Mouse (Mus musculus) forebrain, embryonic 15.5 days (tissue): Measurements from ENCODE around the gene Actr8. TPM values are rescaled to one million over a fixed set of nuclear protein-coding genes. Genes with fewer than 3 reads are reported as not detected.

Source experiments
- ATAC-seq: fragments of 200-750 bp; cut with Nextera tagmentation; replicated peaks from 2 replicates; pipeline ENCODE4 v1.8.0; 2017; ENCODE audit warnings: mild to moderate bottlenecking, moderate TSS enrichment, moderate library complexity
- H3K27ac ChIP-seq: fragments of 300-500 bp; sonication (generic); replicated peaks from 2 replicates; pipeline ENCODE4 v1.5.1; 2015; ENCODE audit warnings: mild to moderate bottlenecking, inconsistent platforms
- H3K27me3 ChIP-seq: fragments of 300-500 bp; sonication (generic); 2 replicates; pipeline ENCODE4 v1.6.1; 2015; ENCODE audit warnings: inconsistent platforms
- H3K36me3 ChIP-seq: fragments of 300-500 bp; sonication (generic); 2 replicates; pipeline ENCODE4 v1.6.1; 2015; ENCODE audit warnings: mild to moderate bottlenecking, inconsistent platforms
- H3K4me1 ChIP-seq: fragments of 300-500 bp; sonication (generic); 2 replicates; pipeline ENCODE4 v1.6.1; 2015; ENCODE audit warnings: inconsistent platforms
- H3K4me2 ChIP-seq: fragments of 300-500 bp; sonication (generic); replicated peaks from 2 replicates; pipeline ENCODE4 v1.6.1; 2015; ENCODE audit warnings: mild to moderate bottlenecking, inconsistent platforms
- H3K4me3 ChIP-seq: fragments of 300-500 bp; sonication (generic); 2 replicates; pipeline ENCODE4 v1.5.1; 2015; ENCODE audit warnings: mild to moderate bottlenecking, inconsistent platforms
- H3K9ac ChIP-seq: fragments of 300-500 bp; sonication (generic); replicated peaks from 2 replicates; pipeline ENCODE4 v1.6.1; 2015; ENCODE audit warnings: mild to moderate bottlenecking, inconsistent platforms
- H3K9me3 ChIP-seq: fragments of 300-500 bp; sonication (generic); 2 replicates; pipeline ENCODE4 v1.6.1; 2016; ENCODE audit warnings: inconsistent platforms
- WGBS: fragments of 180-500 bp; shearing (Covaris S2); methylation state at CpG from one replicate; pipeline ENCODE4 v1.1.7; 2015; ENCODE audit warnings: mixed read lengths; 5-methylcytosine and 5-hydroxymethylcytosine counted together
- polyA plus RNA-seq: library from polyadenylated mRNA; unstranded; fragments of >200 nt; fragmentation: Nextera tagmentation; extraction: Ambion mirVana; gene quantifications from 2 replicates; pipeline ENCODE4 v1.2.1, GENCODE M21; 2015

Actr8 gene
- polyA plus RNA-seq, 1 experiment from 2014 or later = 85.2 TPM

DNA sequence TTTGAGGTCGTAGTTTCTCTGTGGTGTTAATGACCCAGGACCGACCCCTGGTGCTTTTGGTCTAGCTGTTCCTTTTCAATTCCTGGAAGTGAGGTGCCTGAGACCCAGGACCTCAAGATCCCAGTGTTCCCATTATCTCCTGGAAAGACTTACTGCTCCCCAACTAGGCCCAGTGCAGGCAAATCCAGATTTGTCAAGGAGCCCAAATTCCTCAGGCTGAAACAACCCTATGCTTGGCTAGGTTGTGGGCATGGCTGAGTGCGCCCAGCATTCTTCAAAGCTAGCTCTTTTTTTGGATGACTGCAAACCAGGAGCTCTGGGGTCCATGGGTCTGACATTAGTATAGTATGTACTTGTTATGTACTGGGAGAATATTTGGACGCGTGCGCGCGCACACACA lies 41.2 kb downstream of the Actr8 start:
- Histone ChIP-seq H3K9ac (no peak overlapping the region), H3K27me3 (no peaks in the 10 kb centered on the region), H3K9me3 (no peaks in the 10 kb centered on the region), H3K27ac (no peak overlapping the region), H3K4me1 (no peaks in the 10 kb centered on the region), H3K4me2 (no peak overlapping the region), H3K4me3 (no peak overlapping the region), H3K36me3 (no peaks in the 10 kb centered on the region)
- 95% methylated on average over 8 of the region's 8 CpGs for WGBS
- ATAC-seq = no peak

DNA sequence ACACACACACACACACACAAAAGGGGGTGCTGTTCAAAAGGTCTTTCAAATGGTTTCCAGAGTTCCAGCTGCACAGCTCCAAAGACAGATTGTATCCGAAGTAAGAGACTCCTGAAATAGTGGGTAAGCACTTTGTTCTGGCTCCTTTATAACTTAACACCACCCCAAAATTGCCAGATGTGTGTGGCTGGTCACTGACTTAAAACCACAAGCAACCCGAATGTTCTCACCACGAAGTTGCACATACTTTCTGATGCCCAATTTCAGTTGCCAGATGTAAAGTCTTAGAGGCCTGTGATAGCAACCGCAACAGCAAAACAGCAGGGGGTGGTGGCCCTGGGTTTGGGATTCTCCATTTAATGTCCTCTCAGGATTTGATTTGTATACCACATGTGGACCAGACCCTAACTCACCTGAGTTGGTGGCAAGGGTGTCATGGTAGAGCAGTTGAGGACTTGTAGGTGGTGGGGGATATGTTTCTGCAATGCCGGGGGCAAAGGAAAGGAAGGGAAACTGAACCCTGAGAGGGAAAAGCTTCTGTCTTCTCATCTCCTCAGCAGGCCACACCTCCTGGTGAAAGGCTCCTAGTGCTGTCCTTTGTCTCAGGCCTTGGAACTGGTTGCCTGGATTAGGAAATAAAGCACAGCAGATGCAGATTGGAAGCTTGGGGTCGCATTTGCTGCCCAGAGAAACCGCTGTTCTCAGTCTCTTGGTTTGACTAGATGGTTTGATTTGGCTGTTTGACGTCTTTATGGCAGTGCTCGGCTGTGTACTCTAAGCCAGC lies 41.8 kb downstream of the Actr8 start:
- Histone ChIP-seq H3K4me3 (no peak overlapping the region), H3K9me3 (no peaks in the 10 kb centered on the region), H3K36me3 (no peaks in the 10 kb centered on the region), H3K4me2 (no peak overlapping the region), H3K4me1 (no peaks in the 10 kb centered on the region), H3K9ac (no peak overlapping the region), H3K27ac (no peak overlapping the region), H3K27me3 (no peaks in the 10 kb centered on the region)
- ATAC-seq = no peak
- WGBS = 41% methylated on average over 9 of the region's 9 CpGs

DNA sequence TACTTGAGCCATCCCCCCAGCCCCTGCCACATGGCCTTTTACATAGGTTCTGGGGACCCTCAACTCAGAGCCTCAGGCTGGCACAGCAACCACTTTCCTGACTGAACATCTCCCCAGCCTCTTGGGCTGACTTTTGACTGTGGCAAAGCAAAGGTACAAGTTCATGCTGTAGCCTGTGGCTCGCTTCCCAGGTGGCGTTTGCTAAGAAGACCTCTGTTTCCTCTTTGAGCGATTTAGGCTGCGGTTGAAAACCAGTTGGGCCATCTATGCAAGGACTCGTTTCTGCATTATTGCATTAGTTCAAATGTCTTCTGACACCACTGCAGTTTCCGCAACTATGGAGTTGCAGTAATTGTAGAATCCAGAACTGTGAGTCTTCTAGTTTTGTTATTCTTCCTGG lies 44.3 kb downstream of the Actr8 start:
- ATAC-seq = no peak
- Histone ChIP-seq H3K27ac (no peak overlapping the region), H3K9ac (no peak overlapping the region), H3K4me2 (no peak overlapping the region), H3K27me3 (no peaks in the 10 kb centered on the region), H3K9me3 (no peaks in the 10 kb centered on the region), H3K4me1 (no peaks in the 10 kb centered on the region), H3K36me3 (no peaks in the 10 kb centered on the region), H3K4me3 (no peak overlapping the region)
- WGBS = 95% methylated on average over 6 of the region's 6 CpGs

DNA sequence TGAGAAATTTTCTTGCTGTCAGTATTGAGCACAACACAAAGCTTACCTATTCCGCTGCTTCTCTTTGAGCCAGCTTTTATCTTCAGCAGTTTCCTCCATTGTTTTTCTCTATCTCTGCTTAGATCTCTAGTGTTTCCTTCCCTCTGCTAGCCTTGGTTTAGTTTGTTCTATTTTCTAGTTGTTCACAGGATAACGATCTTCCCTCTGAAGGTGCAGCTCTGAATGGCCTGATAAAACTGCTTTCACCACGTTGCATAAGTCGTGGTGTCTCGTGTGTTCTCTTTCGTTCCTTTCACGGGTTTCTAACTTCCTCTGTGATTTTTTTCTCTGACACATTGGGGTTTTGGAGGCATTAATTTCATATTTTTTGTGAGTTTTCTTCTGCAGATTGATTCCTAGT lies 46.2 kb downstream of the Actr8 start:
- Histone ChIP-seq H3K9ac (no peak overlapping the region), H3K9me3 (no peaks in the 10 kb centered on the region), H3K4me2 (no peak overlapping the region), H3K36me3 (no peaks in the 10 kb centered on the region), H3K4me3 (no peak overlapping the region), H3K4me1 (no peaks in the 10 kb centered on the region), H3K27me3 (no peaks in the 10 kb centered on the region), H3K27ac (no peak overlapping the region)
- no peak for ATAC-seq
- 56% methylated on average over 7 of the region's 7 CpGs for WGBS

DNA sequence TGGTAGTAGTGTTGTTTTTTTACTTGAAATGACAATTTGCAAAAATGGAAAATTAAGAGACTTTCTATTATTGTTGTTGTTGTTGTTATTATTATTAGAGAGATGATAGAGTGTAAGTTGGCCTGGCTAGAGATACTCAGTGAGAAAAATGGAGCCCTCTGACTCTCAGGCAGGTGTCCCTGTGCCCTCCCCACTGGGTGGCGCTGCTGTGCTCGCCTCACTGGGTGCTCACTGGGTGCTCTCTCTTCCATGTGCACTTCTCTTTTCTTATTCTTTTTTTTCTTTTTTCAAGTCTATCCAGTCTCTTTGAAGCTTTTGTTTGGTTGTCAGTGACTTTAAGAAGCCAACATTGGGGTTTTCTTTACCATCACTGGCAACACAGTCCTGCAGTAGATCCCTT lies 49.2 kb downstream of the Actr8 start:
- no peaks in the 10 kb centered on the region for H3K27me3 ChIP-seq
- no peak overlapping the region for H3K4me2 ChIP-seq
- no peak overlapping the region for H3K4me3 ChIP-seq
- no peaks in the 10 kb centered on the region for H3K36me3 ChIP-seq
- WGBS = 38% methylated on average over 2 of the region's 2 CpGs
- no peak for ATAC-seq
- H3K27ac ChIP-seq = no peak overlapping the region
- no peak overlapping the region for H3K9ac ChIP-seq
- H3K4me1 ChIP-seq = no peaks in the 10 kb centered on the region
- H3K9me3 ChIP-seq = no peaks in the 10 kb centered on the region

DNA sequence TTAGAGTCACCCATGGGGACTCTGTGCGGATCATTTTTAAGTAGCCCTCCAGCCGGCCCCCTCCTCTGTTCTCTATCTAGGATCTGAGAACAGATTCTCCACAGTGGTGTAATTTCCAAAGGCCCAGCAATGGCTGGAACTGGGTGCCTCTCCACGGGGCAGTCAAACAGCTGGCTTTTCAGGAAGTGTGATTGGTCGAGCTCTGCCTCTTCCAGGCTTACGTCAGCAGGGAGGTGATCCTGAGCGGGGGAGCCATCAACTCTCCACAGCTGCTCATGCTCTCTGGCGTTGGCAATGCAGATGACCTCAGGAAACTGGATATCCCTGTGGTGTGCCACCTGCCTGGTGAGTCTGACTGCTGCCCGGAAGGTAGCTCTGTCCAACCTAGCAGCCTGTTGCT lies 55.3 kb downstream of the Actr8 start:
- no peak for ATAC-seq
- no peak overlapping the region for H3K4me3 ChIP-seq
- H3K36me3 ChIP-seq = no peaks in the 10 kb centered on the region
- H3K4me1 ChIP-seq = no peaks in the 10 kb centered on the region
- H3K4me2 ChIP-seq = no peak overlapping the region
- H3K27ac ChIP-seq = no peak overlapping the region
- 79% methylated on average over 8 of the region's 8 CpGs for WGBS
- H3K9me3 ChIP-seq = no peaks in the 10 kb centered on the region
- no peak overlapping the region for H3K9ac ChIP-seq
- H3K27me3 ChIP-seq = no peaks in the 10 kb centered on the region

DNA sequence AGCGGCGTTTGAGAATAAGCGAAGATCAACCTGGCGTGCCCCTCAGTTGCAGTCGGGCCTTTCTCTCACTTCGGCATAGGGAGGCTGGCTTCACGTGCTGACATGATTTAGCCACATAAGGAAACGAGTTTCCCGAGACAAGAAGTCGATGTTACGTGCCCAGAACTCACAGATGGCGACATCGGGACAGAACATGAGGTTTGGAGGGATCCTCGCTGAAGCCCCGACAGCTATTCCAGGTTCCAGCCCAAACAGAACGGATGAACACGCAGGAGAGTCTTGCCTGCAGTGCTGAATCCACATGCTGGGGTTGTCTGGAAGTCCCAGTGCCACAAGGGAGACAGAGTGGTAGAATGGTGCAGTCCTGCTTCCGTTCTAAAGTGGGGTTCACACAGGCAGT lies 60.3 kb downstream of the Actr8 start:
- H3K27ac ChIP-seq = peak overlapping the region; percentile 47
- H3K27me3 ChIP-seq = no peaks in the 10 kb centered on the region
- ATAC-seq = peak; percentile 60; the same call in 1 of the 2 replicates
- H3K9ac ChIP-seq = no peak overlapping the region
- no peak overlapping the region for H3K4me3 ChIP-seq
- no peaks in the 10 kb centered on the region for H3K36me3 ChIP-seq
- 80% methylated on average over 18 of the region's 18 CpGs for WGBS
- no peaks in the 10 kb centered on the region for H3K4me1 ChIP-seq
- H3K9me3 ChIP-seq = no peaks in the 10 kb centered on the region
- no peak overlapping the region for H3K4me2 ChIP-seq

DNA sequence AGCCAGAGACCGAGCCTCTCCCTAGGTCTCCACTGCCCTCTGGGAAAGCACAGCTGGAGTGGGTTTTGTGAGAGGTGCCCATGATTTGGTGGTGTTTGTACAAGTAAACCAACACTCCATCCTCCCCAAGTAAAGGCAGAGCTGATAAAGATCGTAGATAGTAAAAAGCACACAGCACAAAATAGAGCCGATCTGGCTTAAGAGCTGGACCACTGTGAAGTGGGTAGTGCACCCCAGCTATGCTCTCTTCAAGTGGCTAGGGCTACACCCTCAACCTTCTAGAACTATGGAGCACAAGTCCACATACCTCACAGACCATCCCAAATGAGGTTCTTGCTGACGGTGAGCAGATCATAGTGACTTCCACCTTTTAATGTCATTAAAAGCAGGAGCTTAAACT lies 61.3 kb downstream of the Actr8 start:
- Histone ChIP-seq H3K4me2 (no peak overlapping the region), H3K9me3 (no peaks in the 10 kb centered on the region), H3K9ac (no peak overlapping the region), H3K4me3 (no peak overlapping the region), H3K27me3 (no peaks in the 10 kb centered on the region), H3K36me3 (no peaks in the 10 kb centered on the region), H3K27ac (no peak overlapping the region), H3K4me1 (no peaks in the 10 kb centered on the region)
- WGBS = 85% methylated on average over 4 of the region's 4 CpGs
- no peak for ATAC-seq

DNA sequence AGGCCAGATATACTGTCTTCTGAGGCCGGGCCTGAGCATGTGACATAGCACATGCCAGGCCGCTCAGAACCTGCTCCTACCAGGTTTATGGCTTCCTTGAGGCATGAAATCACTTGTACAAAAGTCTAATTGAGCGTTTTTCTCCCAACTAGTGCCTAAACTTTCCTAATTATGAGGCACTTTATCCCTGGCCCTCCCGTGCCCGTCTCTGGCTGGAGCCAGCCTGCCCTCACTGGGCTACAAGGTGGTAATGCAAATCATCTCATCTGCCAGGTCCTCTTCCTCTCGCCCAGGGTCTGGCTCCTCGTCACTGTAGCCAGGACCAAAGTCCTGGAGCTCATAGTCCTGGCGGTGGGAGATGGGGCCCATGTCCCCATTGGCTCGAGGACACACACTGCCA lies 63.7 kb downstream of the Actr8 start:
- no peak for ATAC-seq
- WGBS = 77% methylated on average over 9 of the region's 9 CpGs
- Histone ChIP-seq H3K9me3 (no peaks in the 10 kb centered on the region), H3K9ac (no peak overlapping the region), H3K4me1 (no peaks in the 10 kb centered on the region), H3K4me2 (no peak overlapping the region), H3K27ac (no peak overlapping the region), H3K36me3 (no peaks in the 10 kb centered on the region), H3K27me3 (no peaks in the 10 kb centered on the region), H3K4me3 (no peak overlapping the region)

DNA sequence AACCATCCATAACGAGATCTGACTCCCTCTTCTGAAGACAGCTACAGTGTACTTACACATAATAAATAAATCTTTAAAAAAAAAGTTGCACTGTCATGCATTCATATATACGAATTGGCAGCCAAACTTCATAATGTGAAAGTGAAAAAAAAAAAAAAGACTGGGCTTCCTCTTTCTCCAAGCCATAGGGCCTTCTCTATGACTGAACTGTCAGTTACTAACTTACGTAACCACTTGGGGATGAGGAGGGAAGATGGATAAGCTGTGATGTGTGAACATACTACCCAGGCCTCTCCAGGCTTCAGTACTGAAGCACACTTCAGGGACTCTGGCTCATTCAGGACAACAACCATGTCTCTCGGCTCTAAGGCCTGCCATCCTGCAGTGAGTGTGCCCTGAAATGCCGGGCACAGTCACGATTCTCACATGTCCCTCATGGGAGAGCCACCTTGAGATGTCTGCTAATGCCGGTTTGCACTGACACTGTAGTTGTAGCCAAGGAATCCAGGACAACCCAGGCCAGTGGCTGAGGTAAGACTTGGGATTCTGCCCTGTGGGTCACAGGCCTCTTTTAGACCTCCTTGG lies 65.3 kb downstream of the Actr8 start:
- Histone ChIP-seq H3K9ac (no peak overlapping the region), H3K9me3 (no peaks in the 10 kb centered on the region), H3K4me1 (no peaks in the 10 kb centered on the region), H3K36me3 (no peaks in the 10 kb centered on the region), H3K27me3 (no peaks in the 10 kb centered on the region), H3K4me3 (no peak overlapping the region), H3K27ac (no peak overlapping the region), H3K4me2 (no peak overlapping the region)
- ATAC-seq = no peak
- 85% methylated on average over 7 of the region's 7 CpGs for WGBS

DNA sequence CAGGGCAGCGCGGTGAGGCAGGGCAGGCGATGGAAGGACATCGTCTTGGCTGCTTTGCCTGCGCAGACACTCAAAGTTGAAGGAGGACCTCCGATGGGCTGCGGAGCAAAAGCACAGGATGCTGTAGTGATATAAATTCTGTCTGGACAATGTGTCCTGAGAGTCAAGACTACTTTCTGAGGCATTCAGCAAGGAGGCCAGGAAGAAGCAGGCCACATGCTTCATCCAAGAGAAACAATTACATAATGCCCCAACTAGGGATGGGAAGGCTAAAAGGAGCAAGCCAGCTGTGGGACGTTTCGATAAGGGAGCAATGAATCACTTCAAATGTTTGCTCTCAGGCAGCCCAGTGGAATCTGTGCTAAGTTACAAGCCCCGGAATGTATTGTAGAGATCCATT lies 67.1 kb downstream of the Actr8 start:
- peaks cover 5% of the 10 kb centered on the region; the same call in 1 of the 2 replicates for H3K4me1 ChIP-seq
- H3K9ac ChIP-seq = no peak overlapping the region
- H3K36me3 ChIP-seq = no peaks in the 10 kb centered on the region
- ATAC-seq = no peak
- no peaks in the 10 kb centered on the region for H3K27me3 ChIP-seq
- H3K9me3 ChIP-seq = no peaks in the 10 kb centered on the region
- 92% methylated on average over 10 of the region's 10 CpGs for WGBS
- no peak overlapping the region for H3K4me2 ChIP-seq
- H3K27ac ChIP-seq = no peak overlapping the region
- no peak overlapping the region for H3K4me3 ChIP-seq

DNA sequence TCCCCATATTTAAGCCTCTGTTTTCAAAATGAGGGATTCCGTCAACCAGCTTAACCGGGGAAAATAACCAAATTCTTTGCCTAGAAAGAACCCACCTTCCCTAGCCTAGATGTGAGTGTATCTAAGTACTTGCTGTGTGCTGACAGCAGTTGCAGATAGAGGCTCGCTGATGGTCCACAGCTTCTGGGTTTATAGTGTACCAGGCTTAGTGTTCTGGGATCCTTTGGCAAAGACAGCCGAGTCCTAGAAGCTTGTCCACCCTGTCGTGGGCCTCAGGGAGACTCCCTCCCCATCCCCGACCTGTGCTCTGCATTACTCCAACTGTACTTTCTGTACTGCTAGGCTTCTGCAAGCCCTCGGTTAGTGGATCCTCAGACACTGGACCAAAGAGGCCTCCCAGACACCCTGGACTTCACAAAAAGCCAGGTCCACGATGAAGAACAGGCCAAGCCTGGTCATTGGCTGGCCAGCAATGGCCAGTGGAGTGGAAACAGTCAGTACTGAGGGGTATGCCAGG lies 67.6 kb downstream of the Actr8 start:
- Histone ChIP-seq H3K27ac (no peak overlapping the region), H3K4me3 (no peak overlapping the region), H3K9me3 (no peaks in the 10 kb centered on the region), H3K27me3 (no peaks in the 10 kb centered on the region), H3K4me1 (peaks cover 5% of the 10 kb centered on the region; the same call in 1 of the 2 replicates), H3K9ac (no peak overlapping the region), H3K4me2 (no peak overlapping the region), H3K36me3 (no peaks in the 10 kb centered on the region)
- WGBS = 84% methylated on average over 8 of the region's 8 CpGs
- no peak for ATAC-seq
